Mouse (Mus musculus) hindbrain, embryonic 10.5 days (tissue): ENCODE data around the gene Gm14444. TPM values are rescaled to one million over a fixed set of nuclear protein-coding genes. Genes with fewer than 3 reads are reported as not detected.
"Not testable (repeated sequence)": the region's sequence is repeated elsewhere in the genome, so short reads cannot be mapped to it uniquely, and the experiment has no call there.

Source experiments
- DNase-seq: peaks from one replicate; pipeline ENCODE4 v3.0.0-alpha.2; 2017; ENCODE audit warnings: low spot score
- H3K27ac ChIP-seq: fragments of 300-500 bp; sonication (generic); 2 replicates; pipeline ENCODE4 v1.5.1; 2016; ENCODE audit warnings: mild to moderate bottlenecking, moderate library complexity
- H3K27me3 ChIP-seq: fragments of 300-500 bp; sonication (generic); 2 replicates; pipeline ENCODE4 v1.6.1; 2016; ENCODE audit warnings: mild to moderate bottlenecking; ENCODE audit not compliant: poor library complexity, insufficient read depth, severe bottlenecking
- H3K36me3 ChIP-seq: fragments of 300-500 bp; sonication (generic); 2 replicates; pipeline ENCODE4 v1.6.1; 2016; ENCODE audit warnings: mild to moderate bottlenecking, moderate library complexity
- H3K4me1 ChIP-seq: fragments of 300-500 bp; sonication (generic); replicated peaks from 2 replicates; pipeline ENCODE4 v1.6.1; 2016; ENCODE audit warnings: mild to moderate bottlenecking
- H3K4me3 ChIP-seq: fragments of 300-500 bp; sonication (generic); 2 replicates; pipeline ENCODE4 v1.5.1; 2016; ENCODE audit warnings: mild to moderate bottlenecking, moderate library complexity
- H3K9me3 ChIP-seq: fragments of 300-500 bp; sonication (generic); 2 replicates; pipeline ENCODE4 v1.6.1; 2016; ENCODE audit warnings: mild to moderate bottlenecking, moderate library complexity
- WGBS: fragments of 180-500 bp; shearing (Covaris S2); methylation state at CpG from one replicate; pipeline ENCODE4 v1.1.7; 2016; 5-methylcytosine and 5-hydroxymethylcytosine counted together
- polyA plus RNA-seq: library from polyadenylated mRNA; unstranded; fragments of >200 nt; fragmentation: Nextera tagmentation; extraction: Ambion mirVana; gene quantifications from 2 replicates; pipeline ENCODE4 v1.2.1, GENCODE M21; 2016

Gm14444 gene
- not detected in 2 replicates for polyA plus RNA-seq

- WGBS: 80% methylated on average over 1 of the region's 1 CpGs
- not testable (repeated sequence) for H3K9me3 ChIP-seq, H3K27me3 ChIP-seq, H3K4me3 ChIP-seq, H3K36me3 ChIP-seq, H3K27ac ChIP-seq, H3K4me1 ChIP-seq, DNase-seq
Observed at GRCm38 (mm10) chr2:175010022-175010421, at the start of gene Gm14444. Gene Gm14444 (plus strand): TSS chr2:175010241.

- not testable (repeated sequence) for H3K9me3 ChIP-seq, H3K4me3 ChIP-seq, DNase-seq, H3K4me1 ChIP-seq, H3K36me3 ChIP-seq, H3K27ac ChIP-seq, H3K27me3 ChIP-seq
- WGBS: 83% methylated on average over 3 of the region's 3 CpGs
Observed at GRCm38 (mm10) chr2:174965466-174965865, 44.6 kb upstream of the Gm14444 start.

GRCm38 (mm10) chr2:175044268-175044667 is 34.2 kb downstream of the Gm14444 start:
- H3K9me3 ChIP-seq, H3K4me3 ChIP-seq, H3K36me3 ChIP-seq, H3K4me1 ChIP-seq, H3K27ac ChIP-seq, H3K27me3 ChIP-seq, DNase-seq: not testable (repeated sequence)
- whole genome bisulfite sequencing: 95% methylated on average over 27 of the region's 27 CpGs

GRCm38 (mm10) chr2:175067681-175068261 is 57.7 kb downstream of the Gm14444 start, which contains the start of gene Gm14393:
Gene Gm14393 (minus strand): TSS chr2:175067781.
- not testable (repeated sequence) for H3K27ac ChIP-seq, DNase-seq, H3K4me3 ChIP-seq, H3K4me1 ChIP-seq, H3K27me3 ChIP-seq, H3K9me3 ChIP-seq, H3K36me3 ChIP-seq
- WGBS: 77% methylated on average over 1 of the region's 1 CpGs

Other genes starting within 250 kb of the Gm14444 start
- gene Edn3, start 249.6 kb upstream of the Gm14444 start, polyA plus RNA-seq: 13.2 and 15.5 TPM in 2 replicates
- gene Gm14393, start 57.5 kb downstream of the Gm14444 start, polyA plus RNA-seq: 0.37 and 0.95 TPM in 2 replicates
- gene Gm14399, start 131.8 kb downstream of the Gm14444 start, polyA plus RNA-seq: 4.9 and 7.1 TPM in 2 replicates
- 0.29 and 0.51 TPM in 2 replicates for gene Gm14443, start 165.6 kb downstream of the Gm14444 start, polyA plus RNA-seq
- 8.3 TPM in 2 replicates for gene Gm14391, start 196.7 kb downstream of the Gm14444 start, polyA plus RNA-seq